Mouse (Mus musculus) heart, postnatal 0 days (tissue): ENCODE measurements around the gene Ccdc188. TPM values are rescaled to one million over a fixed set of nuclear protein-coding genes. Genes with fewer than 3 reads are reported as not detected.
A peak's percentile ranks its signal among the peaks of the same experiment; 100 is the strongest.

Experiments
- ATAC-seq: fragments of 200-750 bp; cut with Nextera tagmentation; 2 replicates; pipeline ENCODE4 v1.8.0; 2017; ENCODE audit warnings: low read depth, moderate number of reproducible peaks, moderate library complexity; ENCODE audit not compliant: insufficient read depth
- DNase-seq: peaks from one replicate; pipeline ENCODE4 v3.0.0-alpha.2; 2016; ENCODE audit warnings: low spot score
- H3K27ac ChIP-seq: fragments of 300-500 bp; sonication (generic); 2 replicates; pipeline ENCODE4 v1.5.1; 2014; ENCODE audit warnings: low read depth, mild to moderate bottlenecking
- H3K27me3 ChIP-seq: fragments of 300-500 bp; sonication (generic); 2 replicates; pipeline ENCODE4 v1.6.1; 2014; ENCODE audit warnings: low read length, mixed read lengths; ENCODE audit not compliant: control insufficient read depth, insufficient read depth
- H3K36me3 ChIP-seq: fragments of 300-500 bp; sonication (generic); replicated peaks from 2 replicates; pipeline ENCODE4 v1.6.1; 2014; ENCODE audit warnings: low read length, mixed read lengths; ENCODE audit not compliant: control insufficient read depth, insufficient read depth
- H3K4me1 ChIP-seq: fragments of 300-500 bp; sonication (generic); 2 replicates; pipeline ENCODE4 v1.6.1; 2014; ENCODE audit warnings: antibody characterized with exemption; ENCODE audit not compliant: control insufficient read depth, insufficient read depth
- H3K4me2 ChIP-seq: fragments of 300-500 bp; sonication (generic); 2 replicates; pipeline ENCODE4 v1.6.1; 2014; ENCODE audit warnings: low read depth, mild to moderate bottlenecking, low read length, moderate library complexity
- H3K4me3 ChIP-seq: fragments of 300-500 bp; sonication (generic); 2 replicates; pipeline ENCODE4 v1.5.1; 2014; ENCODE audit warnings: low read depth, low read length
- H3K9ac ChIP-seq: fragments of 300-500 bp; sonication (generic); replicated peaks from 2 replicates; pipeline ENCODE4 v1.6.1; 2014; ENCODE audit warnings: low read depth, low read length, mixed read lengths
- H3K9me3 ChIP-seq: fragments of 300-500 bp; sonication (generic); replicated peaks from 2 replicates; pipeline ENCODE4 v1.6.1; 2016; ENCODE audit warnings: low read length; ENCODE audit not compliant: control insufficient read depth
- CTCF ChIP-seq: IDR thresholded peaks from 2 replicates; pipeline ENCODE4 v1.5.1; 2016; ENCODE audit warnings: antibody characterized with exemption, control low read depth, low read depth
- EP300 ChIP-seq: IDR thresholded peaks from 2 replicates; pipeline ENCODE4 v1.6.1; 2016; ENCODE audit warnings: antibody characterized with exemption, low read depth
- WGBS: fragments of 180-500 bp; shearing (Covaris S2); extraction: QIAGEN DNeasy Blood & Tissue Kit; methylation state at CpG from one replicate; pipeline ENCODE4 v1.1.7; 2014; 5-methylcytosine and 5-hydroxymethylcytosine counted together
- polyA plus RNA-seq: library from polyadenylated mRNA; unstranded; fragments of >200 nt; fragmentation: Nextera tagmentation; extraction: Ambion mirVana; gene quantifications from 2 replicates; pipeline ENCODE4 v1.2.1, GENCODE M21; 2015
- total RNA-seq: library from RNA; depleted of rRNA; stranded (reverse); fragments of >200 nt; gene quantifications from 2 replicates; pipeline ENCODE4 v1.2.3, GENCODE M21; 2014; ENCODE audit warnings: low replicate concordance

Ccdc188 gene
- total and polyA plus RNA-seq, 2 experiments from 2014 or later = not detected

- peak overlapping the region; percentile 93 for H3K27ac ChIP-seq
- WGBS = 70% methylated on average over 4 of the region's 4 CpGs
- no peak for DNase-seq
These were observed 13.8 kb downstream of the Ccdc188 start for GRCm38 (mm10) chr16:18231451-18231850.

DNA sequence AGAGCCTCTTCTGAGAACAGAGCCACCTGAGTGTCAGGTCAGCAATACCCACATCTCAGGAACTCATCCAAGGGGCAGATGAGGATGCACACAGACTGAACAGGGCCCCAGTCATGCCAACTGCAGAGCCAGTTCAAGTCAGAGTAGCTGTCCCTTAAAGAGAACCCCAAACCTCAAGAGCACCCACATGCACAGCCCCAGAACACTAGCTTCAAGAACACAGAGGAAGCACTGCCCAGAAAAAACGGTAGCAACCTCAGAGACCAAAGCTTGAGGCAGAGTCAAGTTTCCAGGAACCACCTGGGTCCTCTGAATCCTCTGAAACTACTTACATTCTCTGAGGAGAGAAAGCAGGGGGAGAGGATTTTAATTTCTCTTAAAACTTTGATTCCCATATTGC is 15.8 kb downstream of the Ccdc188 start:
- WGBS = 28% methylated on average over 1 of the region's 1 CpGs
- H3K4me3 ChIP-seq = peak overlapping the region; percentile 89; the same call in 1 of the 2 replicates

More at GRCm38 (mm10) chr16:18231451-18231850, 13.8 kb downstream of the Ccdc188 start:
- Histone ChIP-seq H3K4me3 (no peak overlapping the region), H3K36me3 (peaks cover 16% of the 10 kb centered on the region), H3K27me3 (no peaks in the 10 kb centered on the region), H3K4me1 (peaks cover 58% of the 10 kb centered on the region), H3K4me2 (0 out of 2 replicates have a peak overlapping the region, but pooled peaks have one; percentile 1), H3K9ac (no peak overlapping the region), H3K9me3 (no peaks in the 10 kb centered on the region)
- no peak for ATAC-seq
- TF ChIP-seq EP300 (no peak), CTCF (no peak)

DNA sequence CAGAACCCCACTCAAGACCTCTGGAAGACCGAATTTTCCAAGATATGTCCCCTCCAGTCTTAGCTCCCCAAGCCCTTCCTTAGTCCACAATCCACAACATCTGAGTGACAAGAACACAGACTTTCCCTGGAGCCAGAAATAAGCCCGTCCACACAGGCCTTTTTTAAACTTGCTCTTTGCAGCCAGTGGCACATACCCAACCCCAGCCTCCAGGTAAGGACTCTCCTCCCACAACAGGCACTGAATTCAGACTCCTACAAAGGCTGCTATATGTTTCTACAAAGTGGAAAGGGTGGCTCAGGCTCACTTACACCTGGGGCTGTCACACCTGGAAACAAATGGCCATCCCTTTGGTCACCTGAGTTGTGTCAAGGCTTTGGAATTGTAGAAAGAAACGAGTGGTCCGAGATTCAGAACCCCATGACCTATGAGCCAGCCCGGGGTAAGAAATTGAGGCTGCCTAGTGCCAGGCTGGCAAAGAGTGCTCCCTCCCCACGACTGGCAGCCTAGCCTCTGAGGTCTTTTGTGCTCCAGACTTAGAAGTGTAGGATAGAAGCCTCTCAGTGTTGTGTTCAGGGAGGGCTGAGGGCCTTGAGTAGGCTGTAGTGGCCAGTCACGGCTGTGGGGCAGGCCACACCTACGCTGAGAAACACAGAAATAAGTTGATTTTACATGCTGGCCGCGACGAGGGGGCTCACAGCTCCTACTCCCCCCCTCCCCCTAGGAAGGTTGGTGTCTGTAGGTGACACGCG is 16.4 kb downstream of the Ccdc188 start:
- Histone ChIP-seq H3K27me3 (no peaks in the 10 kb centered on the region), H3K4me3 (peak overlapping the region; percentile 89), H3K9me3 (no peaks in the 10 kb centered on the region), H3K9ac (peak overlapping the region; percentile 90), H3K36me3 (peaks cover 14% of the 10 kb centered on the region), H3K4me1 (peaks cover 52% of the 10 kb centered on the region), H3K4me2 (peak overlapping the region; percentile 93), H3K27ac (peak overlapping the region; percentile 90)
- ATAC-seq (no peak), DNase-seq (no peak)
- TF ChIP-seq CTCF = no peak
- TF ChIP-seq EP300 = no peak
- 9% methylated on average over 13 of the region's 13 CpGs for WGBS

More for the DNA sequence above, 15.8 kb downstream of the Ccdc188 start:
- TF ChIP-seq EP300 = no peak
- no peak for TF ChIP-seq CTCF
- H3K27ac ChIP-seq = no peak overlapping the region
- peaks cover 58% of the 10 kb centered on the region for H3K4me1 ChIP-seq
- ATAC-seq (no peak), DNase-seq (no peak)
- no peaks in the 10 kb centered on the region for H3K9me3 ChIP-seq
- H3K4me2 ChIP-seq = peak overlapping the region; percentile 93; the same call in 1 of the 2 replicates
- H3K27me3 ChIP-seq = no peaks in the 10 kb centered on the region
- peaks cover 8% of the 10 kb centered on the region for H3K36me3 ChIP-seq
- H3K9ac ChIP-seq = peak overlapping the region; percentile 90; the same call in 1 of the 2 replicates

GRCm38 (mm10) chr16:18234671-18235388 is 17.2 kb downstream of the Ccdc188 start, which contains the start of gene Zdhhc8:
TSS of gene Zdhhc8 (minus strand) at chr16:18235136.
- under 1% methylated on average over 76 of the region's 79 CpGs for WGBS

GRCm38 (mm10) chr16:18235389-18236065 is 17.8 kb downstream of the Ccdc188 start:
- whole genome bisulfite sequencing = 3% methylated on average over 19 of the region's 19 CpGs
- Histone ChIP-seq H3K9ac (peak overlapping the region; percentile 90), H3K27ac (peak overlapping the region; percentile 90), H3K4me1 (peaks cover 37% of the 10 kb centered on the region), H3K9me3 (no peaks in the 10 kb centered on the region), H3K4me3 (peak overlapping the region; percentile 89), H3K4me2 (peak overlapping the region; percentile 93), H3K27me3 (no peaks in the 10 kb centered on the region), H3K36me3 (peaks cover 27% of the 10 kb centered on the region)
- peak; percentile 62 for ATAC-seq
- peak; percentile 70 for DNase-seq
- no peak for TF ChIP-seq EP300
- no peak for TF ChIP-seq CTCF

More at GRCm38 (mm10) chr16:18234671-18235388, 17.2 kb downstream of the Ccdc188 start, which contains the start of gene Zdhhc8:
- H3K4me3 ChIP-seq = peak within 1 kb of the TSS; percentile 89
- DNase-seq (peak; percentile 63), ATAC-seq (peak; percentile 82)
- TF ChIP-seq CTCF = no peak
- peak within 1 kb of the TSS; percentile 90 for H3K27ac ChIP-seq
- no peaks in the 10 kb centered on the region for H3K27me3 ChIP-seq
- peaks cover 44% of the 10 kb centered on the region for H3K4me1 ChIP-seq
- H3K9ac ChIP-seq = peak within 1 kb of the TSS; percentile 90
- H3K9me3 ChIP-seq = no peaks in the 10 kb centered on the region
- H3K36me3 ChIP-seq = peaks cover 20% of the 10 kb centered on the region
- peak within 1 kb of the TSS; percentile 93 for H3K4me2 ChIP-seq
